Mouse (Mus musculus) E14TG2a.4 (cell line): ENCODE measurements around the gene Filip1l.

Experiments used
- CTCF ChIP-seq: conservative IDR thresholded peaks from 2 replicates; pipeline ENCODE4 v1.5.1; 2014; ENCODE audit warnings: low read length
- NANOG ChIP-seq: IDR thresholded peaks from 2 replicates; pipeline ENCODE4 v1.6.1; 2014; ENCODE audit warnings: borderline replicate concordance, low read length, mixed read lengths
- POU5F1 ChIP-seq: IDR thresholded peaks from 2 replicates; pipeline ENCODE4 v1.6.1; 2014; ENCODE audit warnings: low read length, borderline replicate concordance

DNA sequence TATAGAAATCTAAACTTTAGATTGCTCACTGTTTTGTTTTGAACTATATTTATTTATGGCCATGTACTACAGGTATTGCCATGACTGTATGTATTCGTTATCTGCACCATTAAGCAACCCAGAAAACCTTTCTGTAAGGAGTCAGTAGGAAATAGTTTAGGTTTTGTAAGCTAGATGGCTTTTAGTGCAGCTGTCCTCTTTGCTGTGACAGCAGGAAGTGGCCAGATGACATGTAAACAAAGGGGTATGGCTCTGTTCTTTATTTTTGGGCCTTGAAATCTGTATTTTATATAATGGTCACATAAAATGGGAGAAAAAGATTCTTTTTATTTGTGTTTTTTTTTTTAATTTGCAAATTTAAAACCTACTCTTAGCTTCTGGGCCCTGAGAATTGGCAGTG is 181.9 kb downstream of the Filip1l start:
- no peak for TF ChIP-seq CTCF
- no peak for TF ChIP-seq NANOG
- no peak for TF ChIP-seq POU5F1
